Mouse (Mus musculus) spleen, postnatal 36 days (tissue): ENCODE data around the gene Scgn.

Experiments used
- DNase-seq, 2 experiments: peaks; one replicate each; pipeline ENCODE4 v3.0.0; 2022; ENCODE audit warnings: low spot score in 2 of 2, mixed read lengths in 1 of 2

Gene Scgn

GRCm38 (mm10) chr13:23938699-23939098, 52.3 kb downstream of the Scgn start:
- no peak for DNase-seq

GRCm38 (mm10) chr13:23934211-23934520, 56.8 kb downstream of the Scgn start, which contains the start of gene Hist1h2aa:
TSS of gene Hist1h2aa (plus strand) at chr13:23934462.
- no peak for DNase-seq

GRCm38 (mm10) chr13:23933421-23934210, 57.4 kb downstream of the Scgn start, which contains the start of gene Hist1h2ba:
TSS of gene Hist1h2ba (minus strand) at chr13:23934156.
- DNase-seq: no peak

- DNase-seq: no peak
Observed at GRCm38 (mm10) chr13:23930904-23931303, 60.1 kb downstream of the Scgn start.

GRCm38 (mm10) chr13:23930461-23930860, 60.6 kb downstream of the Scgn start:
- no peak for DNase-seq

- DNase-seq: no peak
Observed at GRCm38 (mm10) chr13:23928637-23929036, 62.4 kb downstream of the Scgn start.

GRCm38 (mm10) chr13:23925792-23926191, 65.2 kb downstream of the Scgn start:
- no peak for DNase-seq

- DNase-seq: no peak
Observed at GRCm38 (mm10) chr13:23917674-23918073, 73.3 kb downstream of the Scgn start.

- no peak for DNase-seq
Observed at GRCm38 (mm10) chr13:23916132-23916531, 74.9 kb downstream of the Scgn start.

- no peak for DNase-seq
Observed at GRCm38 (mm10) chr13:23914376-23915167, 76.4 kb downstream of the Scgn start, which contains the start of gene Slc17a4. TSS of gene Slc17a4 (minus strand) at chr13:23915009.

GRCm38 (mm10) chr13:23913791-23914306, 77.2 kb downstream of the Scgn start:
- peak; percentile 67 to 74 for DNase-seq

GRCm38 (mm10) chr13:23911335-23911734, 79.7 kb downstream of the Scgn start:
- peak; percentile 76 to 78 for DNase-seq

- DNase-seq: no peak
Observed at GRCm38 (mm10) chr13:23910121-23910520, 80.9 kb downstream of the Scgn start.

GRCm38 (mm10) chr13:23906906-23907305, 84.1 kb downstream of the Scgn start:
- no peak for DNase-seq
